Mouse (Mus musculus) bone marrow, adult 2 months (tissue): ENCODE data around the gene Lsm12.

Experiments used
- CTCF ChIP-seq: fragments of 200-500 bp; IDR thresholded peaks from 2 replicates; pipeline ENCODE4 v1.5.1; 2011; ENCODE audit warnings: low read length, control low read depth; ENCODE audit not compliant: control insufficient read depth, insufficient read depth
- POLR2A ChIP-seq: fragments of 200-500 bp; IDR thresholded peaks from 2 replicates; pipeline ENCODE4 v1.6.1; 2011; ENCODE audit warnings: low read depth, mild to moderate bottlenecking, control low read depth, low read length, borderline replicate concordance; ENCODE audit not compliant: control insufficient read depth

- TF ChIP-seq CTCF (no peak), POLR2A (no peak)
Measured at GRCm38 (mm10) chr11:102215511-102215910, 30.4 kb upstream of the Lsm12 start.
